Mouse (Mus musculus): ENCODE measurements at regions not wholly inside any gene's neighbourhood (a gene's known extent, or its start where the extent isn't known, plus 50 kb on each side); places are given as distances from the start of the nearest gene placed in this dataset.

GRCm38 (mm10) chr14:106924026-106924425, 818.0 kb downstream of the Trim52 start:
- Histone ChIP-seq H3K4me1 (no peaks in the 10 kb centered on the region), H3K27me3 (no peaks in the 10 kb centered on the region), H3K9me3 (no peaks in the 10 kb centered on the region), H3K9ac (no peak overlapping the region), H3K4me2 (no peak overlapping the region), H3K27ac (no peak overlapping the region), H3K4me3 (no peak overlapping the region), H3K36me3 (no peaks in the 10 kb centered on the region)
- ATAC-seq (ENCODE audit: insufficient number of reproducible peaks, low FRiP score, low TSS enrichment, low read depth), result no peak
- 72% methylated on average over 1 of the region's 1 CpGs for WGBS

- no peak overlapping the region for H3K4me2 ChIP-seq
- no peak for ATAC-seq (ENCODE audit: insufficient number of reproducible peaks, low FRiP score, low TSS enrichment, low read depth)
These were observed 818.4 kb downstream of the Trim52 start for GRCm38 (mm10) chr14:106924443-106924842.

GRCm38 (mm10) chr14:106945261-106945660, 839.3 kb downstream of the Trim52 start:
- H3K4me1 ChIP-seq, result no peaks in the 10 kb centered on the region
- no peaks in the 10 kb centered on the region for H3K9me3 ChIP-seq
- no peaks in the 10 kb centered on the region for H3K27me3 ChIP-seq
- ATAC-seq (ENCODE audit: insufficient number of reproducible peaks, low FRiP score, low TSS enrichment, low read depth), result no peak
- no peak overlapping the region for H3K27ac ChIP-seq
- no peak overlapping the region for H3K9ac ChIP-seq
- no peak overlapping the region for H3K4me3 ChIP-seq
- no peaks in the 10 kb centered on the region for H3K36me3 ChIP-seq
- no peak overlapping the region for H3K4me2 ChIP-seq
- 67% methylated on average over 1 of the region's 1 CpGs for WGBS

More at GRCm38 (mm10) chr14:106924443-106924842, 818.4 kb downstream of the Trim52 start:
- H3K9ac ChIP-seq, result no peak overlapping the region
- H3K27ac ChIP-seq, result no peak overlapping the region
- no peak overlapping the region for H3K4me3 ChIP-seq
- H3K9me3 ChIP-seq, result no peaks in the 10 kb centered on the region
- no peaks in the 10 kb centered on the region for H3K4me1 ChIP-seq
- WGBS, result 63% methylated on average over 3 of the region's 3 CpGs
- H3K36me3 ChIP-seq, result no peaks in the 10 kb centered on the region
- no peaks in the 10 kb centered on the region for H3K27me3 ChIP-seq

- Histone ChIP-seq H3K27me3 (no peaks in the 10 kb centered on the region), H3K4me3 (no peak overlapping the region), H3K9me3 (no peaks in the 10 kb centered on the region), H3K4me1 (no peaks in the 10 kb centered on the region), H3K36me3 (no peaks in the 10 kb centered on the region), H3K9ac (no peak overlapping the region), H3K4me2 (no peak overlapping the region), H3K27ac (no peak overlapping the region)
- ATAC-seq (ENCODE audit: insufficient number of reproducible peaks, low FRiP score, low TSS enrichment, low read depth), result no peak
- 85% methylated on average over 1 of the region's 1 CpGs for WGBS
These were observed 872.0 kb downstream of the Trim52 start for GRCm38 (mm10) chr14:106977958-106978357.

GRCm38 (mm10) chr14:106980752-106981151, 874.8 kb downstream of the Trim52 start:
- Histone ChIP-seq H3K9me3 (no peaks in the 10 kb centered on the region), H3K4me1 (no peaks in the 10 kb centered on the region), H3K9ac (no peak overlapping the region), H3K4me2 (no peak overlapping the region), H3K27ac (no peak overlapping the region), H3K27me3 (no peaks in the 10 kb centered on the region), H3K4me3 (no peak overlapping the region), H3K36me3 (no peaks in the 10 kb centered on the region)
- no peak for ATAC-seq (ENCODE audit: insufficient number of reproducible peaks, low FRiP score, low TSS enrichment, low read depth)
- 28% methylated on average over 4 of the region's 4 CpGs for WGBS

- Histone ChIP-seq H3K4me2 (no peak overlapping the region), H3K4me1 (no peaks in the 10 kb centered on the region), H3K27ac (no peak overlapping the region), H3K27me3 (no peaks in the 10 kb centered on the region), H3K4me3 (no peak overlapping the region), H3K9me3 (no peaks in the 10 kb centered on the region), H3K36me3 (no peaks in the 10 kb centered on the region), H3K9ac (no peak overlapping the region)
- no peak for ATAC-seq (ENCODE audit: insufficient number of reproducible peaks, low FRiP score, low TSS enrichment, low read depth)
- WGBS, result 71% methylated on average over 4 of the region's 4 CpGs
These were observed 891.7 kb downstream of the Trim52 start for GRCm38 (mm10) chr14:106997565-106998279.

GRCm38 (mm10) chr14:107004981-107005380, 899.0 kb downstream of the Trim52 start:
- Histone ChIP-seq H3K9me3 (no peaks in the 10 kb centered on the region), H3K4me3 (no peak overlapping the region), H3K36me3 (no peaks in the 10 kb centered on the region), H3K27me3 (no peaks in the 10 kb centered on the region), H3K9ac (no peak overlapping the region), H3K27ac (no peak overlapping the region), H3K4me2 (no peak overlapping the region), H3K4me1 (no peaks in the 10 kb centered on the region)
- WGBS, result 86% methylated on average over 1 of the region's 1 CpGs
- no peak for ATAC-seq (ENCODE audit: insufficient number of reproducible peaks, low FRiP score, low TSS enrichment, low read depth)

- H3K36me3 ChIP-seq, result no peaks in the 10 kb centered on the region
- H3K4me2 ChIP-seq, result no peak overlapping the region
- H3K9ac ChIP-seq, result no peak overlapping the region
- 38% methylated on average over 2 of the region's 2 CpGs for WGBS
- no peak overlapping the region for H3K4me3 ChIP-seq
- 0 out of 2 replicates have a peak, but pooled peaks have one; percentile 58 for ATAC-seq (ENCODE audit: insufficient number of reproducible peaks, low FRiP score, low TSS enrichment, low read depth)
- H3K4me1 ChIP-seq, result no peaks in the 10 kb centered on the region
- no peaks in the 10 kb centered on the region for H3K27me3 ChIP-seq
- no peak overlapping the region for H3K27ac ChIP-seq
- H3K9me3 ChIP-seq, result no peaks in the 10 kb centered on the region
These were observed 903.6 kb downstream of the Trim52 start for GRCm38 (mm10) chr14:107009617-107010016.

GRCm38 (mm10) chr14:107033807-107034206, 927.8 kb downstream of the Trim52 start:
- Histone ChIP-seq H3K27me3 (no peaks in the 10 kb centered on the region), H3K9ac (no peak overlapping the region), H3K4me2 (no peak overlapping the region), H3K4me3 (no peak overlapping the region), H3K9me3 (no peaks in the 10 kb centered on the region), H3K27ac (no peak overlapping the region), H3K4me1 (no peaks in the 10 kb centered on the region), H3K36me3 (no peaks in the 10 kb centered on the region)
- WGBS, result 82% methylated on average over 2 of the region's 2 CpGs
- ATAC-seq (ENCODE audit: insufficient number of reproducible peaks, low FRiP score, low TSS enrichment, low read depth), result no peak

GRCm38 (mm10) chr14:107051946-107052551, 946.1 kb downstream of the Trim52 start:
- no peak overlapping the region for H3K4me3 ChIP-seq
- 71% methylated on average over 4 of the region's 4 CpGs for WGBS
- H3K27me3 ChIP-seq, result no peaks in the 10 kb centered on the region
- no peaks in the 10 kb centered on the region for H3K36me3 ChIP-seq
- H3K9me3 ChIP-seq, result no peaks in the 10 kb centered on the region
- no peak overlapping the region for H3K27ac ChIP-seq
- no peak overlapping the region for H3K9ac ChIP-seq
- no peaks in the 10 kb centered on the region for H3K4me1 ChIP-seq
- H3K4me2 ChIP-seq, result no peak overlapping the region
- ATAC-seq (ENCODE audit: insufficient number of reproducible peaks, low FRiP score, low TSS enrichment, low read depth), result no peak

GRCm38 (mm10) chr14:107068592-107068991, 962.6 kb downstream of the Trim52 start:
- Histone ChIP-seq H3K36me3 (no peaks in the 10 kb centered on the region), H3K27ac (no peak overlapping the region), H3K4me3 (no peak overlapping the region), H3K4me2 (no peak overlapping the region), H3K4me1 (no peaks in the 10 kb centered on the region), H3K9me3 (no peaks in the 10 kb centered on the region), H3K27me3 (no peaks in the 10 kb centered on the region), H3K9ac (no peak overlapping the region)
- no peak for ATAC-seq (ENCODE audit: insufficient number of reproducible peaks, low FRiP score, low TSS enrichment, low read depth)

GRCm38 (mm10) chr14:107080407-107080806, 974.4 kb downstream of the Trim52 start:
- H3K4me2 ChIP-seq, result no peak overlapping the region
- no peak overlapping the region for H3K9ac ChIP-seq
- H3K4me3 ChIP-seq, result no peak overlapping the region
- no peaks in the 10 kb centered on the region for H3K27me3 ChIP-seq
- no peaks in the 10 kb centered on the region for H3K4me1 ChIP-seq
- no peaks in the 10 kb centered on the region for H3K36me3 ChIP-seq
- ATAC-seq (ENCODE audit: insufficient number of reproducible peaks, low FRiP score, low TSS enrichment, low read depth), result no peak
- no peaks in the 10 kb centered on the region for H3K9me3 ChIP-seq
- no peak overlapping the region for H3K27ac ChIP-seq
